Mouse (Mus musculus): ENCODE measurements around the gene 4930432K21Rik.

Gene 4930432K21Rik

GRCm38 (mm10) chr8:84147769-84148530 lies at the start of gene 4930432K21Rik, which contains the start of gene Cc2d1a:
Gene 4930432K21Rik, plus strand, starts transcription at chr8:84148025.
Gene Cc2d1a, minus strand, starts transcription at chr8:84147936.
- DNase-seq: peak; percentile 92 to 93

- DNase-seq: no peak
Observed at GRCm38 (mm10) chr8:84098376-84098775, 49.4 kb upstream of the 4930432K21Rik start.

- no peak for DNase-seq
Observed at GRCm38 (mm10) chr8:84101476-84102270, 46.2 kb upstream of the 4930432K21Rik start.

GRCm38 (mm10) chr8:84103601-84104000 lies 44.2 kb upstream of the 4930432K21Rik start:
- DNase-seq: no peak

- peak; percentile 64 to 69 for DNase-seq
Observed at GRCm38 (mm10) chr8:84104221-84104620, 43.6 kb upstream of the 4930432K21Rik start.

- DNase-seq: peak; percentile 94 to 96
Observed at GRCm38 (mm10) chr8:84104697-84105609, 42.9 kb upstream of the 4930432K21Rik start, which contains the start of gene Dcaf15. Gene Dcaf15, minus strand, starts transcription at chr8:84104768.

- no peak for DNase-seq
Observed at GRCm38 (mm10) chr8:84105676-84106075, 42.1 kb upstream of the 4930432K21Rik start.

- no peak for DNase-seq
Observed at GRCm38 (mm10) chr8:84106216-84107040, 41.4 kb upstream of the 4930432K21Rik start.

GRCm38 (mm10) chr8:84115646-84116045 lies 32.2 kb upstream of the 4930432K21Rik start:
- DNase-seq: no peak

GRCm38 (mm10) chr8:84122151-84122550 lies 25.7 kb upstream of the 4930432K21Rik start:
- no peak for DNase-seq

GRCm38 (mm10) chr8:84125656-84126055 lies 22.2 kb upstream of the 4930432K21Rik start, which contains the start of gene Podnl1:
Gene Podnl1, plus strand, starts transcription at chr8:84125989.
- DNase-seq: no peak

- no peak for DNase-seq
Observed at GRCm38 (mm10) chr8:84126742-84127141, 21.1 kb upstream of the 4930432K21Rik start.

GRCm38 (mm10) chr8:84127202-84127901 lies 20.5 kb upstream of the 4930432K21Rik start:
- DNase-seq: no peak

- no peak for DNase-seq
Observed at GRCm38 (mm10) chr8:84128277-84128676, 19.5 kb upstream of the 4930432K21Rik start.

GRCm38 (mm10) chr8:84130806-84131205 lies 17.0 kb upstream of the 4930432K21Rik start:
- DNase-seq: no peak

GRCm38 (mm10) chr8:84132225-84132624 lies 15.6 kb upstream of the 4930432K21Rik start:
- DNase-seq: no peak

GRCm38 (mm10) chr8:84137848-84138247 lies 10.0 kb upstream of the 4930432K21Rik start:
- DNase-seq: no peak

- DNase-seq: no peak
Observed at GRCm38 (mm10) chr8:84140838-84141237, 7.0 kb upstream of the 4930432K21Rik start.

- no peak for DNase-seq
Observed at GRCm38 (mm10) chr8:84144636-84145245, 3.1 kb upstream of the 4930432K21Rik start.

GRCm38 (mm10) chr8:84147324-84147766 lies 480 bp upstream of the 4930432K21Rik start:
- no peak for DNase-seq

- DNase-seq: no peak
Observed at GRCm38 (mm10) chr8:84148531-84148850, 666 bp downstream of the 4930432K21Rik start.

Data from spleen, adult 18-20 months (tissue).